Mouse (Mus musculus) adrenal gland, adult 8-10 months (tissue): Measurements from ENCODE around the gene Gm21976. TPM values are rescaled to one million over a fixed set of nuclear protein-coding genes. Genes with fewer than 3 reads are reported as not detected.

Source experiments
- DNase-seq: peaks from one replicate; pipeline ENCODE4 v3.0.0; 2022
- total RNA-seq, 4 experiments: library from RNA; stranded (reverse); gene quantifications; 2 replicates each; pipeline ENCODE4 v1.2.4; 2022

Gene Gm21976
- total RNA-seq, 4 experiments from 2014 or later: not detected

- no peak for DNase-seq
Measured at GRCm38 (mm10) chr13:98354871-98355558, 75.3 kb downstream of the Gm21976 start.

- DNase-seq: no peak
Measured at GRCm38 (mm10) chr13:98355559-98356111, 75.9 kb downstream of the Gm21976 start.

GRCm38 (mm10) chr13:98356176-98356972 is 76.7 kb downstream of the Gm21976 start:
- no peak for DNase-seq

Other genes starting within 250 kb of the Gm21976 start
- gene Arhgef28, start 73.4 kb upstream of the Gm21976 start, total RNA-seq: 10 to 100 TPM; 15.1 to 41.9 (median 31.5) TPM
- 10 to 100 TPM; 19.8 to 24.6 (median 22.1) TPM for gene Utp15, start 16.8 kb upstream of the Gm21976 start, total RNA-seq
- 10 to 100 TPM; 24.0 to 34.5 (median 28.7) TPM for gene Ankra2, start 16.8 kb upstream of the Gm21976 start, total RNA-seq
- 100 to 1,000 TPM; 278 to 323 (median 310) TPM for gene Btf3, start 37.1 kb downstream of the Gm21976 start, total RNA-seq
- gene Foxd1, start 74.4 kb downstream of the Gm21976 start, total RNA-seq: 1 to 10 TPM in 3 of 4 experiments, under 1 TPM in 1; 0.96 to 1.8 (median 1.4) TPM
- under 1 TPM in 2 of 4 experiments, not detected in 2; 0.65 to 0.80 TPM for gene Gm10320, start 212.1 kb downstream of the Gm21976 start, total RNA-seq